Mouse (Mus musculus) adrenal gland, adult 2 months (tissue): ENCODE measurements around the gene Gm29427. TPM values are rescaled to one million over a fixed set of nuclear protein-coding genes. Genes with fewer than 3 reads are reported as not detected.

Experiments used
- DNase-seq: peaks from one replicate; pipeline ENCODE4 v3.0.0; 2021
- long read RNA-seq: library from polyadenylated mRNA; stranded (forward); transcript quantifications from one replicate; pipeline ENCODE4 v2.0.0, GENCODE M21; 2021
- polyA plus RNA-seq: library from polyadenylated mRNA; depleted of rRNA; stranded (reverse); fragments of >200 nt; gene quantifications from 2 replicates; pipeline ENCODE4 v1.2.3, GENCODE M21; 2012; rRNA removed
- total RNA-seq, 2 experiments: library from RNA; stranded (reverse); gene quantifications; 2 replicates each; pipeline ENCODE4 v1.2.3; 2021

Gene Gm29427
- not detected for total RNA-seq
- polyA plus RNA-seq, result not detected in 2 replicates
- long read RNA-seq, result 0 reads

GRCm38 (mm10) chr1:130715561-130716217 lies at the start of gene Gm29427:
Gene Gm29427, minus strand, starts transcription at chr1:130715799.
- DNase-seq, result peak; percentile 96

- DNase-seq, result no peak
These were observed 48.4 kb upstream of the Gm29427 start for GRCm38 (mm10) chr1:130764027-130764461.

GRCm38 (mm10) chr1:130762045-130762760 lies 46.6 kb upstream of the Gm29427 start:
- no peak for DNase-seq

DNA sequence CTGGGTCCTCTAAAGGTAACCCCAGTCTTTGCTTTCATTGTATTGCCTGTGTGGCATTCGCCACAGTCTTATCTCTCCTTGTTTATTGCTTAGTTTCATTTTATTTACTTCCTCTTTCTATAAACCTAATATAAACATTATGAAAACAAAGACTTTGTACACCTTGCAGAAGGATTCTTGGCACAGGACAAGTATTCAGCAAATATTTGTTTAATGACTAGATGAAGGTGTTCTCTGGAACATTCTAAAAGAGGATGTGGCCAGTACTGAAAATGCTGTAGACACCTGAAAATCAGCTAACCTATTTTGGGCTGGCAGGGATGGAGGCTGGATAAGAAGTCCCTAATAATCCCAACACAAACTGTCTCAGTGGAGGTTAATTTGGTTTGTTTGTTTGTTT lies 46.0 kb upstream of the Gm29427 start:
- no peak for DNase-seq

GRCm38 (mm10) chr1:130759689-130760088 lies 44.1 kb upstream of the Gm29427 start:
- no peak for DNase-seq

GRCm38 (mm10) chr1:130746819-130747218 lies 31.2 kb upstream of the Gm29427 start:
- no peak for DNase-seq

GRCm38 (mm10) chr1:130745591-130745990 lies 30.0 kb upstream of the Gm29427 start:
- no peak for DNase-seq

GRCm38 (mm10) chr1:130744961-130745360 lies 29.4 kb upstream of the Gm29427 start:
- no peak for DNase-seq

DNA sequence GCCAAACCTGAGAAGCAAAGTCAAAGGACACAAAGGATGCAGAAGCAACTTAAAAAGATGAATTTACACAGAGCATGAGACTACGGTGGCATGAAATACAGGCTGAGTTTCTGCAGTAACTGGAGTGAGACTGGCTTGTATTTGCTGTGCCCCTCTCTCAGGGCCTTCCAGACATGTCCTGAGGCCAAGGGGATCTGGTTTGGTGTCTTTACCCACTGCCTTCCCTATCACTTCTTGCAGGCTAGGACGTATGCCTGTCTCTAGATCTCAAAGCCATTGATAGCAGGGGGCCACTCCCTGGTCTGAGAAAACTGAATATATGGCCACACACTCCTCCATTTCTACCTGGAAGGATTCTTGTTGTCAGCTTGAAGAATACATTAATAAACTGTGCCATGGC lies 28.6 kb upstream of the Gm29427 start:
- no peak for DNase-seq

DNA sequence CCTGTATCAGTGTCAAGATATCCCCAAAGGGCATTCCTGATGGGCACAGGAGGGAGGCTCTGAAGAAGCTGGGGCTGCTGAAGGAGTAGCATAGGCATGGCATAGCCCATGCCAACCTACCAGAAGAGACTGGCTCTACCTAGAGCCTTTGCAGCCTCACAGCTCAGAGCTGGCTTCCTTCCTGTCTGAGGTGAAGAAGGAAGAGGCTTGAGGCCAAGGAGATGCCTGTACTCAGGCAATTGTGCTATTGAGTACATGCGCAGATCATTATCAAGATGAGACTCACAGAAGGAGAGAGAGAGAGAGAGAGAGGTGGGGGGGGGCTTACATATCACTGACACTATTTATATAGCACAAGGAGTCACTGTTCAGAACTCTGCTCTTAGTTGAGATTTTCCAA lies 28.2 kb upstream of the Gm29427 start:
- DNase-seq, result no peak

DNA sequence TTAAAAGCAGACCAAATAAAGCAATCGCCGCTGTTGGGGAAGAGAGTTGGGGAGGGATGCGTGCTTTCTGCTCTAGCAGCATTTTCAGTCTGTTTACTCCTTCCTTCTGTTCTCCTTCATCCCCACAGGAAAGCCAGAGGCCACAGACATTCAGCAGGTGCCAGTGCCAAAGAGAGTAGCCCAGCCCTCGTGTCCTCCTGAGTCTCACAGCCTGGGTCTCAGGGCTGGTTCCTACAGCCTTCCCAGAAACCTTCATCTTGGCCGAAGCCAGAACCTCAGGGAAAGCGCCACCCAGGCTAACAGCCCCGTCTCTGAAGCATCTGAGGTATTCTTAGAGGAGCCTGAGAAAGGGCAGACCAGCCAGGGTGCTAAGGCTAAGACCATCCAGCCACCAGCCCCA lies 26.6 kb upstream of the Gm29427 start:
- DNase-seq, result no peak

GRCm38 (mm10) chr1:130740781-130741720 lies 25.5 kb upstream of the Gm29427 start:
- no peak for DNase-seq

- DNase-seq, result no peak
These were observed 24.6 kb upstream of the Gm29427 start for GRCm38 (mm10) chr1:130740227-130740648.

- DNase-seq, result no peak
These were observed 24.0 kb upstream of the Gm29427 start for GRCm38 (mm10) chr1:130739636-130740035.

DNA sequence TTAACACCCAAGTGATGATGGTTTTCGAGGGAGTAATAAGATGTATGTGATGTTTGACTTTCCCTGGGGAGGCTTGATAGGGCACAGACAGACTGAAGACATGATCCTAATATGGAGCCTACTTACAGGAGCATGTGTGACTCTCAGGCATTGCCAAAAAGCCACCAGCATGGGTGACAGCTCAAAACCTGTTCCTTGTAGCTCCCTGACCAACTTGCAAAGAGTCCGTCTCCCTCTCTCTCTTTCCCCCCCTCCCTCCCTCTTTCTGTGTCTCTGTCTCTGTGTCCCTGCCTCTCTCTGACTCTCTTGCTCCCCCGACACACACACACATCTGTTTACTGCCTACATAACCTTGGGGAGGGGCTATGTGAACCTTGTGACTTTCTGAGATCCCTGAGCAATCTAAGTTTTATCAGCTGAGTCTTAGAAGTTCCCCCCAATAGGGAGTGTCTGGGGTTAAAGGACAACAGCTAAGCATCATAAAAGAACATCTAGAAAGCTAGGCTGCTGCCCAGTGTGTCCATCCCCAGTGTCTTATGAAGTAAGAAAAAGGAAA lies 23.0 kb upstream of the Gm29427 start:
- no peak for DNase-seq

DNA sequence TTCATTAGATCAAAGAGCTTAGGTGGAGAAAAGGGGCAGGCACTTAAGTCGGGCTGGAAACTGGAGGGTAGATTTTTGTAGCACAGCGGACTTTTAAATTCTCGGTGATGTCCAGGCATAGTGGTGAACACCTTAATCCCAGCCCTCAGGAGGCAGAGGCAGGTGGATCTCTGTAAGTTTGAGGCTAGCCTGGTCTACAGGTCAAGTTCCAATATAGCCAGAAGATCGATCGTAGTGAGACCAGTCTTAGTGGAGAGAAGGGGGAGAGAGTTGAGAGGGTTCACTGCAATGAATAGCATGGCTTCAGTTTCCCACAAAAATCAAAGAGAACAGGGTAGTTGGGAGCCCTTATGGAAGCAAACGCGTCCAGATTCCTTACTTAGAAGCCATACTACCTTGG lies 22.3 kb upstream of the Gm29427 start:
- DNase-seq, result no peak

DNA sequence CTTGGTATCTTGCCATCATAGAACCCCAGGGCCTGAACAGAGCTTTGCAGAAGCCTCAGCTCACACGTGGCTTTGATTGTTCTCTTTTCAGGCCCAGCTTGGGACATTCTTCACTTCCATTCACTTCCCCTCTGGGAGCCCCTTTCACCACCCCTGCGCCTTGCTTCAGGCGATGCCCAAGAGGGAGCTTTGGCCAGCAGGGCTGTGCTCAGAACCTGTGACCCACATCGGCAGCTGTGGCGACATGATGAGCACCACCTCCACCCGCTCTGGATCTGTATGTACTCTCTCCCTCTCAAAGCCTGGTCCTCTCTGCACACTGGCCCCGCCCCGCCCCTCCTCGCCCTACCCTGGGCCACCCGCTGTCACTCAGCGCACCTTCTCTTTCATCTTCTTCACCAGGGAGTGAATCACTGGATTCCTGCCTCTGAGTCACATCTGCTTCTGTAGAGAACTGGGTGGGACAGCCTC lies 21.8 kb upstream of the Gm29427 start:
- no peak for DNase-seq

DNA sequence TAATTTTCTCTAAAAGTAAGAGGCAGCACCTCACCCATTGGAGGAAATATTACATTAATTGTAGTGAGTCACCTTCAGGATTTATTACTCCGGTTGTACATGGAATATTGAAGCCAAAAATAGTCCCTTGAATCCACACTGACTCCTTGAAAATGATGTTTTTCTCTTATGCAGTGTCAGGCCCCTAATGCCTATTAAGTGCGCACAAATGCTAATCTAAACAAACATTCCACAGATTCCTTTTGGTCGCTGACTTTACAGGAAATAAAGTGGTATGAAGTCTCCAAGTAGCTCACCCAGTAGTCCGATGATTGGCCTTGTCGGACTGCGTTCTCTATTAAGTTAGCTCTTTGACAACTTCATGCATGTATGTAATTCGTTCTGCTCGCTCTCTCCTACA lies 19.3 kb upstream of the Gm29427 start:
- DNase-seq, result no peak

DNA sequence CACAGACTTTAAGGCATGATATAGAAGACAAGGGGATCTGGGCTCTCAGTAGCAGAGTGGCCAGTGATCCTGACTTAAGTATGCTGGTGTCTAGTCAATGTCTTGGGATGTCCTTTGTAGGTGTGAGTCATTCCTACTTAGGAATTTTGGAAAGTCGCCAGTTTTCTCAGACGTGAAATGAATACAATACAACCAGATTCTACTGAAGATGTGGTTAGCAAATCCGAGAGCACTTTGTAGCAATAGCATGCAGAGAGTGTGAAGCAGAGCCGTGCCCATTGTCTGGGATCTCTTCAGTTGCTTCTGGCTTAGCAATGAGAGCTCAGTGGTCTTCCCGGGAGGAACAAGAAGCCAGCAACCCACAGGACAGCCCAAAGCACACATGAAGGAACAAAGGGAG lies 18.9 kb upstream of the Gm29427 start:
- DNase-seq, result no peak

DNA sequence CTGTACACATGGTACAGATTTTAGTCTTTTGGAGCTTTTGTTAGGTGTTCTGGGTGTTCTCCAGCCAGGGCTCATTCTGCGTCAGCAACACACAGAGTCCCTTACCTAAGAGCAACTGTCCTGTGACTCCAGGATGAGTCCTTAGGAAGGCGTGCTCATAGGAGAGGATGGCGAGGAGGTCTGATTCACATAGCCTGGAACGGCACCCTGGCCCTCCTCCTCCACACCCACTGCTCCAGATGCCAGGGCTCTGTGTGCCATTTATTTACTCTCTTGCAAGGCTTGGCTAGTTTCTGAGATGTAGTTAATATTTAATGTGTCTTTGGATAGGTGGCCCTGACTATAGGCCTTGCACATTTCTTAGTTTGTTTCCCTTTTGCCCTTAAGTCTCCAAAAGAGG lies 18.1 kb upstream of the Gm29427 start:
- DNase-seq, result peak; percentile 66

DNA sequence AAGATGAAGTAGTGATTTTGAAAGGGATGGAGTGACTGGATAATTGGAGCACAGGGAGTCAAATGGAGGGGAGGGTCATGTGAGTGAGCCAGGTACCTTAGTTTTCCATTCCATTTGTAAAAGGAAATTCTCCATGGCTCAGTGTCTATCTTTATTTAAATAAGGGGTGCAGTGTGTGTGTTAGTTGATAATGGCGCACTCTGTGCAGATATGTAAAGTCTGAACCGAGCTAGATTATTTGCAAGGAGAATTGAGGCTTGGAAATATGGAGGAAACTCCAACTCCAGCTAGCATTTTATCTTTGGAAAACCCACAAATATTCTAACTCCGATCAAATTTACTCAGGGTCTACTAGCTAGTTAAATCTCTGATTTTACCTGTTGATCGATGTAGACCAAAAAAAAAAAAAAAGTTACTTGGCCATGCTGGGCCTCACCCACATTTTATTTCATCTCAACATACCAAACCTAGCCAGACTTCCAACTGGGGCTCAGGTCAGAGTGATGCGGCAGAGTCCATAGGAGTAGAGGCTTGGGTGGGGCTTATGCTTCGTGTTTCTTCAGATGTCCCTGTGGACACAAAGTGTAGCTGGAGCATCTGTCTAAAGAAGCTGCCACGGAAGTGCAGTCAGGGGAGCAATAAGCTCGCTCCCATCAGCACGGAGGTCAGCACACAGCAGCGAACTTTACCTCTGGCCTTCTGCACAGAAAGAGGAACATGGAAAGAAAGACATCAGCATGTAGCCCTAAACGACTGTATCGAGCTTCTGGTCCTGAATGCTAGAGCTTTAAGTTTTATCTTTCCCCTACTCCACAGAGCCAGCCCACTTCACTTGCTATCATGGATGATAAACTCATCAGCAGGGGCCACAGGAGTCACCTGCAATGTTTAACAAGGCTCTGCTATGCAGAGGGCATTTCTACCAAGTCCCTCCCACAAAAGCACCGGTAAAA lies 17.4 kb upstream of the Gm29427 start:
- no peak for DNase-seq
